Mouse (Mus musculus) embryo, embryonic 11.5 days (tissue): ENCODE data around the gene Cct7.
A peak's percentile ranks its signal among the peaks of the same experiment; 100 is the strongest.

Experiments
- DNase-seq: peaks from one replicate; pipeline ENCODE4 v3.0.0-alpha.2; 2012; ENCODE audit warnings: low read depth, low spot score

The Cct7 gene

GRCm38 (mm10) chr6:85502103-85502910 is 51.0 kb downstream of the Cct7 start:
- DNase-seq: no peak

- DNase-seq: peak; percentile 27
These were observed 51.6 kb downstream of the Cct7 start, which contains the start of gene Fbxo41 for GRCm38 (mm10) chr6:85502911-85503250. Fbxo41 (minus strand) TSS chr6:85502994.

- DNase-seq: no peak
These were observed 53.6 kb downstream of the Cct7 start for GRCm38 (mm10) chr6:85504908-85505307.

- DNase-seq: no peak
These were observed 57.3 kb downstream of the Cct7 start for GRCm38 (mm10) chr6:85508602-85509001.

GRCm38 (mm10) chr6:85510476-85510875 is 59.2 kb downstream of the Cct7 start:
- DNase-seq: peak; percentile 38

- DNase-seq: peak; percentile 36
These were observed 60.2 kb downstream of the Cct7 start for GRCm38 (mm10) chr6:85511286-85512055.

GRCm38 (mm10) chr6:85512056-85512440 is 60.7 kb downstream of the Cct7 start:
- DNase-seq: no peak

- DNase-seq: no peak
These were observed 61.5 kb downstream of the Cct7 start for GRCm38 (mm10) chr6:85512577-85513530.

- DNase-seq: peak; percentile 26
These were observed 62.2 kb downstream of the Cct7 start, which contains the start of gene Egr4 for GRCm38 (mm10) chr6:85513531-85513910. Egr4 (minus strand) TSS chr6:85513589.

- no peak for DNase-seq
These were observed 64.6 kb downstream of the Cct7 start for GRCm38 (mm10) chr6:85515941-85516340.
